ENCODE assay signal across 27 mouse cellular contexts in genomic region chr10:69726806-69727205, GRCm38 (mm10).
DNase-seq lines count a peak whose midpoint lies in the region; ATAC-seq lines count a peak whose summit lies in the region.
"Had no signal": no experiment of that assay in that cellular context is flagged by ENCODE, and none has a peak within 500 bp of the region (broad histone marks: within the 10 kb centered on the region; RNA-seq: fewer than 3 reads in every experiment).

No protein-coding gene starts in this region.

- no peak overlapping the region for H3K4me2 ChIP-seq in neural tube, embryonic 15.5 days
- no peak overlapping the region for H3K4me2 ChIP-seq in kidney, embryonic 15.5 days
- H3K4me2 ChIP-seq: heart, embryonic 11.5 days; hindbrain, embryonic 15.5 days; intestine, embryonic 15.5 days; liver, embryonic 13.5 days; midbrain, embryonic 13.5 days; stomach, embryonic 15.5 days had no signal

- intact Hi-C loops in heart, postnatal 25 days (cut with DNase I), result no loop called here

- ATAC-seq in neural tube, embryonic 15.5 days (ENCODE audit: low FRiP score), result no peak
- peak; percentile 85 for ATAC-seq in kidney, embryonic 15.5 days (replicated peaks; ENCODE audit: low FRiP score)
- ATAC-seq: CD4-positive, CD25-positive, alpha-beta regulatory T cell, adult 4 months; forebrain, postnatal 0 days; intestine, embryonic 15.5 days; lung, postnatal 0 days; midbrain, embryonic 13.5 days had no signal

- H3K4me3 ChIP-seq in neural tube, embryonic 15.5 days (replicated peaks), result no peak overlapping the region
- no peak overlapping the region for H3K4me3 ChIP-seq in kidney, embryonic 15.5 days (replicated peaks)
- H3K4me3 ChIP-seq: erythroblast, embryonic 14.5 days; hindbrain, embryonic 15.5 days; intestine, embryonic 15.5 days; liver, embryonic 13.5 days; midbrain, embryonic 13.5 days; stomach, embryonic 15.5 days had no signal

- DNase-seq in heart, adult 11 months, result peak; percentile 73
- no peak for DNase-seq in heart, postnatal 25 days (ENCODE audit: low spot score)
- no peak for DNase-seq in neural tube, embryonic 10.5 days (ENCODE audit: extremely low spot score, low spot score)
- peak; percentile 33 to 40 for DNase-seq in kidney, postnatal 36 days
- no peak for DNase-seq in adrenal gland, postnatal 14 days
- no peak for DNase-seq in layer of hippocampus, postnatal 10 days (ENCODE audit: low spot score in 2 of 2)
- DNase-seq: adrenal gland, postnatal 25 days; cerebellum, adult 18-20 months; forebrain, postnatal 0 days; gastrocnemius, postnatal 10 days; heart, postnatal 4 days; left cerebral cortex, postnatal 4 days; liver, embryonic 13.5 days; lung, adult 18-20 months; lung, postnatal 4 days; retina, postnatal 1 day; right cerebral cortex, postnatal 14 days had no signal

- peaks cover 69% of the 10 kb centered on the region for H3K4me1 ChIP-seq in neural tube, embryonic 15.5 days
- peaks cover 25% of the 10 kb centered on the region for H3K4me1 ChIP-seq in kidney, embryonic 15.5 days
- H3K4me1 ChIP-seq: intestine, embryonic 15.5 days; liver, embryonic 13.5 days had no signal

- H3K9ac ChIP-seq in neural tube, embryonic 15.5 days (replicated peaks), result no peak overlapping the region
- no peak overlapping the region for H3K9ac ChIP-seq in kidney, embryonic 15.5 days
- H3K9ac ChIP-seq: forebrain, postnatal 0 days; hindbrain, embryonic 15.5 days; intestine, embryonic 15.5 days; liver, embryonic 13.5 days; midbrain, embryonic 13.5 days; stomach, embryonic 15.5 days had no signal

- H3K9me3 ChIP-seq in neural tube, embryonic 15.5 days (replicated peaks), result no peaks in the 10 kb centered on the region
- no peaks in the 10 kb centered on the region for H3K9me3 ChIP-seq in kidney, embryonic 15.5 days (replicated peaks)
- H3K9me3 ChIP-seq: hindbrain, embryonic 15.5 days; intestine, embryonic 15.5 days; liver, embryonic 13.5 days; midbrain, embryonic 13.5 days; stomach, embryonic 15.5 days had no signal

- H3K27me3 ChIP-seq in neural tube, embryonic 15.5 days (replicated peaks), result no peaks in the 10 kb centered on the region
- no peaks in the 10 kb centered on the region for H3K27me3 ChIP-seq in kidney, embryonic 15.5 days
- H3K27me3 ChIP-seq: hindbrain, embryonic 15.5 days; intestine, embryonic 15.5 days; liver, embryonic 13.5 days; midbrain, embryonic 13.5 days; stomach, embryonic 15.5 days had no signal

- H3K36me3 ChIP-seq in neural tube, embryonic 15.5 days, result no peaks in the 10 kb centered on the region
- H3K36me3 ChIP-seq in kidney, embryonic 15.5 days, result no peaks in the 10 kb centered on the region
- H3K36me3 ChIP-seq: hindbrain, embryonic 15.5 days; intestine, embryonic 15.5 days; liver, embryonic 13.5 days; midbrain, embryonic 13.5 days; stomach, embryonic 15.5 days had no signal

- WGBS in neural tube, embryonic 15.5 days, result 84% methylated on average over 7 of the region's 7 CpGs
- WGBS in kidney, embryonic 15.5 days, result 62% methylated on average over 7 of the region's 7 CpGs

- 0 out of 2 replicates have a peak overlapping the region, but pooled peaks have one; percentile 13 for H3K27ac ChIP-seq in neural tube, embryonic 15.5 days (replicated peaks)
- H3K27ac ChIP-seq in kidney, embryonic 15.5 days, result no peak overlapping the region
- H3K27ac ChIP-seq: intestine, embryonic 15.5 days; liver, embryonic 13.5 days; midbrain, embryonic 13.5 days; stomach, embryonic 15.5 days had no signal

Comparison
In these comparisons a context has a peak if more than half of its experiments do, and no peak if none do; other contexts are left out.
1. DNase-seq: peak in heart, adult 11 months (single experiment) and kidney, postnatal 36 days (2 of 2); none in heart, postnatal 25 days (single experiment), neural tube, embryonic 10.5 days (single experiment), adrenal gland, postnatal 14 days (single experiment) and layer of hippocampus, postnatal 10 days (0 of 2).